Mouse (Mus musculus) olfactory bulb, adult 2 months (tissue): ENCODE measurements at regions not wholly inside any gene's neighbourhood (a gene's known extent, or its start where the extent isn't known, plus 50 kb on each side); places are given as distances from the start of the nearest gene placed in this dataset.

ENCODE experiments used
- H3K27ac ChIP-seq: fragments of 200-500 bp; 2 replicates; pipeline ENCODE4 v1.5.1; 2012; ENCODE audit warnings: low read depth, low read length; ENCODE audit not compliant: insufficient read depth
- H3K4me1 ChIP-seq: fragments of 200-500 bp; 2 replicates; pipeline ENCODE4 v1.6.1; 2012; ENCODE audit warnings: low read length; ENCODE audit not compliant: control insufficient read depth, insufficient read depth
- H3K4me3 ChIP-seq: fragments of 200-500 bp; 2 replicates; pipeline ENCODE4 v1.5.1; 2012; ENCODE audit warnings: mild to moderate bottlenecking, low read depth, low read length, moderate library complexity; ENCODE audit not compliant: insufficient read depth
- CTCF ChIP-seq: fragments of 200-500 bp; IDR thresholded peaks from 2 replicates; pipeline ENCODE4 v1.5.1; 2012; ENCODE audit warnings: low read depth, mild to moderate bottlenecking, low read length, moderate library complexity; ENCODE audit not compliant: insufficient read depth
- POLR2A ChIP-seq: fragments of 200-500 bp; IDR thresholded peaks from 2 replicates; pipeline ENCODE4 v1.6.1; 2012; ENCODE audit warnings: mild to moderate bottlenecking, low read depth, low read length, moderate library complexity; ENCODE audit not compliant: insufficient read depth
- WGBS: fragments of 180-500 bp; shearing (Covaris S2); methylation state at CpG from one replicate; pipeline ENCODE4 v1.1.7; 2018; 5-methylcytosine and 5-hydroxymethylcytosine counted together

DNA sequence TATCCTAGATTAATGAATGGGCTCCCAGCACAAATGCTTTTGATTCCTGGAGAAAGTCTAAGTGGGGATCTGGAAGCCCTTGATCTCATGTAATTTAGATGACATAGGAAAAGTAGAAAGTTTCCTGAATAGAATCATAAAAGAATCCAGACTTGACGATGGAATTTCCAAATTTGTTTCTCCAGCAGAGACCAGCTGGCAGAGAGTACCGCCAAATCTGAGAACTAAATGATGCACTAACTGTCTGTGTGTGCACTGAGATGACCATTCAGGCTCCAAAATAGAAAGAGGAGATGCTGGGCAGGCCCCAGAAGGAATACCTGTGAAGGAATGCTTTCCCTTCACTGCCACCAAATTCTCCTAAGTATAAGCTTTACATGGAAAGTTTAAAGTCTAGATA is 704.6 kb downstream of the Fat4 start:
- Histone ChIP-seq H3K27ac (no peak overlapping the region), H3K4me3 (no peak overlapping the region), H3K4me1 (no peaks in the 10 kb centered on the region)
- TF ChIP-seq POLR2A (no peak), CTCF (no peak)
- 70% methylated on average over 2 of the region's 2 CpGs for WGBS

GRCm38 (mm10) chr3:39592349-39593117 is 705.8 kb downstream of the Fat4 start:
- WGBS = 71% methylated on average over 4 of the region's 4 CpGs
- no peaks in the 10 kb centered on the region for H3K4me1 ChIP-seq
- no peak overlapping the region for H3K27ac ChIP-seq
- no peak for TF ChIP-seq POLR2A
- H3K4me3 ChIP-seq = no peak overlapping the region

- no peak for TF ChIP-seq CTCF
- TF ChIP-seq POLR2A = no peak
- Histone ChIP-seq H3K4me1 (no peaks in the 10 kb centered on the region), H3K4me3 (no peak overlapping the region), H3K27ac (no peak overlapping the region)
- 82% methylated on average over 3 of the region's 3 CpGs for WGBS
Measured at GRCm38 (mm10) chr3:39609937-39610336, 723.2 kb downstream of the Fat4 start.

GRCm38 (mm10) chr3:39612408-39612807 is 725.7 kb downstream of the Fat4 start:
- H3K27ac ChIP-seq = no peak overlapping the region
- no peaks in the 10 kb centered on the region for H3K4me1 ChIP-seq
- H3K4me3 ChIP-seq = no peak overlapping the region
- WGBS = 83% methylated on average over 7 of the region's 7 CpGs
- TF ChIP-seq POLR2A = no peak
- no peak for TF ChIP-seq CTCF

- Histone ChIP-seq H3K27ac (no peak overlapping the region), H3K4me3 (no peak overlapping the region), H3K4me1 (no peaks in the 10 kb centered on the region)
- no peak for TF ChIP-seq POLR2A
- TF ChIP-seq CTCF = no peak
- WGBS = 85% methylated on average over 5 of the region's 5 CpGs
Measured at GRCm38 (mm10) chr3:39637924-39638323, 751.2 kb downstream of the Fat4 start.

DNA sequence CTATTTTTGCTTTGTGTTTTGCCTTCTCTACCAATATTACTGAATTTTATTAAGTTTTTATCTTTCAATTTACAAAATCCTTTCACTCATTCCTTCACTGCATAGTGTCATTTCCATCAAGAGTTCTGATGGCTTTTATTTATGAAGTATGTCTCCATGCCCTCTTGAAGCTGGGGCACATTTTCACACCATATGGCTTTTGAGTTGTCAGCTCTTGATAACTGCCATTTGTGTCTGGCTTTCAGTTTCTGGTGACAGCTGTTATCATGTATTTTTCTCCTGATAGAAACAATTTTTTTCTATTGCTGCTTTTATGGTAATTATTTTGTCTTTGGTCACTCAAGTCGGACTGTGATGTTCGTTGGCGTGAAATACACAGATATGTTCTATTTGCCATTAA is 756.5 kb downstream of the Fat4 start:
- 94% methylated on average over 3 of the region's 3 CpGs for WGBS
- H3K4me3 ChIP-seq = no peak overlapping the region
- no peaks in the 10 kb centered on the region for H3K4me1 ChIP-seq
- H3K27ac ChIP-seq = no peak overlapping the region
- no peak for TF ChIP-seq CTCF
- TF ChIP-seq POLR2A = no peak

- WGBS = 81% methylated on average over 3 of the region's 3 CpGs
- Histone ChIP-seq H3K4me1 (no peaks in the 10 kb centered on the region), H3K27ac (no peak overlapping the region), H3K4me3 (no peak overlapping the region)
- TF ChIP-seq POLR2A (no peak), CTCF (no peak)
Measured at GRCm38 (mm10) chr3:39666817-39667216, 780.1 kb downstream of the Fat4 start.

- Histone ChIP-seq H3K27ac (no peak overlapping the region), H3K4me1 (no peaks in the 10 kb centered on the region), H3K4me3 (no peak overlapping the region)
- 72% methylated on average over 1 of the region's 1 CpGs for WGBS
- no peak for TF ChIP-seq POLR2A
- no peak for TF ChIP-seq CTCF
Measured at GRCm38 (mm10) chr3:39669145-39669544, 782.4 kb downstream of the Fat4 start.

- Histone ChIP-seq H3K4me3 (no peak overlapping the region), H3K4me1 (no peaks in the 10 kb centered on the region), H3K27ac (no peak overlapping the region)
- TF ChIP-seq POLR2A = no peak
- no peak for TF ChIP-seq CTCF
- WGBS = 72% methylated on average over 7 of the region's 7 CpGs
Measured at GRCm38 (mm10) chr3:39673997-39674396, 787.3 kb downstream of the Fat4 start.
